ENCODE assay signal across 9 mouse cellular contexts in genomic region chr5:139270806-139271521, GRCm38 (mm10). TPM values are rescaled to one million over a fixed set of nuclear protein-coding genes. Genes with fewer than 3 reads are reported as not detected.
A peak's percentile ranks its signal among the peaks of the same experiment; 100 is the strongest.
DNase-seq lines count a peak whose midpoint lies in the region; ATAC-seq and TF ChIP-seq lines count a peak whose summit lies in the region.
"Had no signal": no experiment of that assay in that cellular context is flagged by ENCODE, and none has a peak within 500 bp of the region (broad histone marks: within the 10 kb centered on the region; RNA-seq: fewer than 3 reads in every experiment).

No protein-coding gene starts in this region.

- ATAC-seq in lung, postnatal 0 days = peak; percentile 84

- TF ChIP-seq CTCF in lung, postnatal 0 days (IDR thresholded peaks at IDR 0.05) = no peak; the same call in 1 of the 2 replicates

- peak; percentile 77 for TF ChIP-seq EP300 in lung, postnatal 0 days (IDR thresholded peaks at IDR 0.05)

- peaks cover 22% of the 10 kb centered on the region for H3K36me3 ChIP-seq in lung, postnatal 0 days (ENCODE audit: insufficient read depth, low read length)

- no peak overlapping the region for H3K9ac ChIP-seq in lung, postnatal 0 days (replicated peaks; ENCODE audit: low read depth)

- no peak overlapping the region for H3K4me2 ChIP-seq in lung, postnatal 0 days (replicated peaks; ENCODE audit: low read depth, low read length)

- DNase-seq in kidney, postnatal 14 days = peak; percentile 43
- no peak for DNase-seq in kidney, adult 9 months
- peak; percentile 69 for DNase-seq in adipocyte (ENCODE audit: low spot score)
- peak; percentile 72 for DNase-seq in adrenal gland, postnatal 25 days
- peak; percentile 90 for DNase-seq in lung, postnatal 0 days (ENCODE audit: low spot score)
- DNase-seq in layer of hippocampus, postnatal 36 days = no peak
- DNase-seq in layer of hippocampus, adult 9-11 months = no peak
- DNase-seq in thymus, postnatal 14 days = no peak

- H3K9me3 ChIP-seq in lung, postnatal 0 days (ENCODE audit: low read length) = no peaks in the 10 kb centered on the region
- H3K9me3 ChIP-seq: megakaryocyte, embryonic 14.5 days had no signal

- WGBS in lung, postnatal 0 days = 47% methylated on average over 16 of the region's 16 CpGs

- H3K4me3 ChIP-seq in lung, postnatal 0 days (ENCODE audit: low read depth, low read length) = no peak overlapping the region
- H3K4me3 ChIP-seq: megakaryocyte, embryonic 14.5 days had no signal

- H3K27me3 ChIP-seq in lung, postnatal 0 days (replicated peaks; ENCODE audit: insufficient read depth, low read length) = no peaks in the 10 kb centered on the region
- H3K27me3 ChIP-seq: megakaryocyte, embryonic 14.5 days had no signal

- peak overlapping the region; percentile 65 for H3K27ac ChIP-seq in lung, postnatal 0 days (ENCODE audit: low read length)

- peaks cover 3% of the 10 kb centered on the region; the same call in 1 of the 2 replicates for H3K4me1 ChIP-seq in lung, postnatal 0 days (ENCODE audit: insufficient read depth, low read depth, low read length)

RNA-seq across cellular contexts. Expression of gene Get4, which starts 18.8 kb away (rescaled TPM):
- 75.7 and 104 TPM in 2 replicates for total RNA-seq in adrenal gland, postnatal 25 days (2021)
- polyA plus RNA-seq in lung, postnatal 0 days (2015; fragmentation: Nextera tagmentation; extraction: Ambion mirVana) = 151 and 170 TPM in 2 replicates
- 10 to 100 TPM; 52.6 to 55.3 TPM for total RNA-seq in layer of hippocampus, postnatal 36 days (2021)

RNA-seq across cellular contexts. Expression of gene Adap1, which starts 54.5 kb away (rescaled TPM):
- total RNA-seq in adrenal gland, postnatal 25 days (2021) = 2.4 and 4.3 TPM in 2 replicates
- 3.6 and 4.1 TPM in 2 replicates for polyA plus RNA-seq in lung, postnatal 0 days (2015; fragmentation: Nextera tagmentation; extraction: Ambion mirVana)
- total RNA-seq in layer of hippocampus, postnatal 36 days (2021) = 100 to 1,000 TPM; 179 to 185 TPM

Comparison
In these comparisons a context has a peak if more than half of its experiments do, and no peak if none do; other contexts are left out.
1. DNase-seq: peak in kidney, postnatal 14 days (single experiment), adipocyte (single experiment), adrenal gland, postnatal 25 days (single experiment) and lung, postnatal 0 days (single experiment); none in kidney, adult 9 months (single experiment), layer of hippocampus, postnatal 36 days (0 of 2), layer of hippocampus, adult 9-11 months (single experiment) and thymus, postnatal 14 days (single experiment).
2. RNA of gene Adap1, which starts 54.5 kb away (total RNA-seq): 179 to 185 TPM in layer of hippocampus, postnatal 36 days; 2.4 to 4.3 TPM in adrenal gland, postnatal 25 days; every median in the first group is over 10 times any median in the second.